Mouse (Mus musculus) forebrain, embryonic 14.5 days (tissue): Measurements from ENCODE around the gene Gm8994. TPM values are rescaled to one million over a fixed set of nuclear protein-coding genes. Genes with fewer than 3 reads are reported as not detected.

Experiments used
- ATAC-seq: fragments of 200-750 bp; cut with Nextera tagmentation; 2 replicates; pipeline ENCODE4 v1.8.0; 2017; ENCODE audit warnings: mild to moderate bottlenecking, moderate library complexity
- DNase-seq: peaks from one replicate; pipeline ENCODE4 v3.0.0-alpha.2; 2015; ENCODE audit warnings: low spot score
- H3K27ac ChIP-seq: fragments of 300-500 bp; sonication (generic); 2 replicates; pipeline ENCODE4 v1.5.1; 2014; ENCODE audit warnings: low read depth, mild to moderate bottlenecking, control low read depth, low read length, moderate library complexity
- H3K27me3 ChIP-seq: fragments of 300-500 bp; sonication (generic); replicated peaks from 2 replicates; pipeline ENCODE4 v1.6.1; 2014; ENCODE audit warnings: low read length, control low read depth, mixed read lengths; ENCODE audit not compliant: control insufficient read depth, insufficient read depth
- H3K36me3 ChIP-seq: fragments of 300-500 bp; sonication (generic); 2 replicates; pipeline ENCODE4 v1.6.1; 2014; ENCODE audit warnings: low read length, control low read depth; ENCODE audit not compliant: control insufficient read depth, insufficient read depth
- H3K4me1 ChIP-seq: fragments of 300-500 bp; sonication (generic); 2 replicates; pipeline ENCODE4 v1.6.1; 2014; ENCODE audit warnings: antibody characterized with exemption, low read length, control low read depth; ENCODE audit not compliant: control insufficient read depth, insufficient read depth
- H3K4me2 ChIP-seq: fragments of 300-500 bp; sonication (generic); 2 replicates; pipeline ENCODE4 v1.6.1; 2014; ENCODE audit warnings: mild to moderate bottlenecking, control low read depth, low read length
- H3K4me3 ChIP-seq: fragments of 300-500 bp; sonication (generic); 2 replicates; pipeline ENCODE4 v1.5.1; 2014; ENCODE audit warnings: low read depth, low read length, control low read depth
- H3K9ac ChIP-seq: fragments of 300-500 bp; sonication (generic); 2 replicates; pipeline ENCODE4 v1.6.1; 2014; ENCODE audit warnings: mild to moderate bottlenecking, low read length, control low read depth, moderate library complexity
- H3K9me3 ChIP-seq: fragments of 300-500 bp; sonication (generic); replicated peaks from 2 replicates; pipeline ENCODE4 v1.6.1; 2016; ENCODE audit warnings: low read length, control low read depth, mixed read lengths; ENCODE audit not compliant: control insufficient read depth
- WGBS: fragments of 180-500 bp; shearing (Covaris S2); extraction: QIAGEN DNeasy Blood & Tissue Kit; methylation state at CpG from one replicate; pipeline ENCODE4 v1.1.7; 2014; 5-methylcytosine and 5-hydroxymethylcytosine counted together
- polyA plus RNA-seq: library from polyadenylated mRNA; unstranded; fragments of >200 nt; fragmentation: Nextera tagmentation; extraction: Ambion mirVana; gene quantifications from 2 replicates; pipeline ENCODE4 v1.2.1, GENCODE M21; 2014

Gm8994 gene
- polyA plus RNA-seq, 1 experiment from 2014 or later = not detected

- H3K4me2 ChIP-seq = no peak overlapping the region
- no peak overlapping the region for H3K27ac ChIP-seq
- WGBS = 88% methylated on average over 7 of the region's 7 CpGs
- ATAC-seq = no peak
- H3K36me3 ChIP-seq = no peaks in the 10 kb centered on the region
- H3K9me3 ChIP-seq = no peaks in the 10 kb centered on the region
- H3K9ac ChIP-seq = no peak overlapping the region
- H3K4me1 ChIP-seq = no peaks in the 10 kb centered on the region
- no peaks in the 10 kb centered on the region for H3K27me3 ChIP-seq
- H3K4me3 ChIP-seq = no peak overlapping the region
- no peak for DNase-seq
Observed at GRCm38 (mm10) chr6:136345641-136346040, 18.3 kb downstream of the Gm8994 start.

- Histone ChIP-seq H3K9ac (no peak overlapping the region), H3K9me3 (no peaks in the 10 kb centered on the region), H3K27ac (no peak overlapping the region), H3K4me2 (no peak overlapping the region), H3K4me1 (no peaks in the 10 kb centered on the region), H3K27me3 (no peaks in the 10 kb centered on the region), H3K36me3 (no peaks in the 10 kb centered on the region), H3K4me3 (no peak overlapping the region)
- ATAC-seq = no peak
- no peak for DNase-seq
- WGBS = 56% methylated on average over 5 of the region's 5 CpGs
Observed at GRCm38 (mm10) chr6:136347053-136347452, 19.7 kb downstream of the Gm8994 start.

- no peaks in the 10 kb centered on the region for H3K9me3 ChIP-seq
- H3K27ac ChIP-seq = no peak overlapping the region
- no peaks in the 10 kb centered on the region for H3K27me3 ChIP-seq
- H3K36me3 ChIP-seq = no peaks in the 10 kb centered on the region
- no peak overlapping the region for H3K4me3 ChIP-seq
- H3K9ac ChIP-seq = no peak overlapping the region
- WGBS = 59% methylated on average over 9 of the region's 9 CpGs
- no peak overlapping the region for H3K4me2 ChIP-seq
- H3K4me1 ChIP-seq = no peaks in the 10 kb centered on the region
- DNase-seq (no peak), ATAC-seq (no peak)
Observed at GRCm38 (mm10) chr6:136347631-136348030, 20.3 kb downstream of the Gm8994 start.

GRCm38 (mm10) chr6:136353399-136354184 lies 26.3 kb downstream of the Gm8994 start:
- no peak overlapping the region for H3K4me2 ChIP-seq
- H3K4me1 ChIP-seq = no peaks in the 10 kb centered on the region
- H3K36me3 ChIP-seq = no peaks in the 10 kb centered on the region
- no peak overlapping the region for H3K9ac ChIP-seq
- peak; percentile 89 for DNase-seq
- 41% methylated on average over 11 of the region's 11 CpGs for WGBS
- no peaks in the 10 kb centered on the region for H3K27me3 ChIP-seq
- peak; percentile 72 for ATAC-seq
- no peak overlapping the region for H3K4me3 ChIP-seq
- no peaks in the 10 kb centered on the region for H3K9me3 ChIP-seq
- no peak overlapping the region for H3K27ac ChIP-seq

- no peaks in the 10 kb centered on the region for H3K9me3 ChIP-seq
- H3K27me3 ChIP-seq = no peaks in the 10 kb centered on the region
- H3K4me2 ChIP-seq = no peak overlapping the region
- no peak overlapping the region for H3K27ac ChIP-seq
- H3K4me3 ChIP-seq = no peak overlapping the region
- H3K36me3 ChIP-seq = no peaks in the 10 kb centered on the region
- WGBS = 71% methylated on average over 5 of the region's 5 CpGs
- no peak overlapping the region for H3K9ac ChIP-seq
- ATAC-seq (no peak), DNase-seq (peak; percentile 33)
- H3K4me1 ChIP-seq = no peaks in the 10 kb centered on the region
Observed at GRCm38 (mm10) chr6:136358471-136358870, 31.1 kb downstream of the Gm8994 start.

GRCm38 (mm10) chr6:136363313-136363712 lies 36.0 kb downstream of the Gm8994 start:
- Histone ChIP-seq H3K36me3 (no peaks in the 10 kb centered on the region), H3K27ac (no peak overlapping the region), H3K4me3 (no peak overlapping the region), H3K4me1 (no peaks in the 10 kb centered on the region), H3K9me3 (no peaks in the 10 kb centered on the region), H3K9ac (no peak overlapping the region), H3K27me3 (no peaks in the 10 kb centered on the region), H3K4me2 (no peak overlapping the region)
- ATAC-seq (no peak), DNase-seq (no peak)
- 89% methylated on average over 8 of the region's 8 CpGs for WGBS

GRCm38 (mm10) chr6:136364008-136364407 lies 36.7 kb downstream of the Gm8994 start:
- no peak overlapping the region for H3K4me3 ChIP-seq
- H3K27me3 ChIP-seq = no peaks in the 10 kb centered on the region
- H3K4me2 ChIP-seq = no peak overlapping the region
- no peaks in the 10 kb centered on the region for H3K4me1 ChIP-seq
- H3K9ac ChIP-seq = no peak overlapping the region
- ATAC-seq (no peak), DNase-seq (no peak)
- WGBS = 76% methylated on average over 4 of the region's 4 CpGs
- H3K36me3 ChIP-seq = no peaks in the 10 kb centered on the region
- no peaks in the 10 kb centered on the region for H3K9me3 ChIP-seq
- H3K27ac ChIP-seq = no peak overlapping the region

- Histone ChIP-seq H3K36me3 (no peaks in the 10 kb centered on the region), H3K4me1 (no peaks in the 10 kb centered on the region), H3K27me3 (no peaks in the 10 kb centered on the region), H3K27ac (no peak overlapping the region), H3K4me2 (no peak overlapping the region), H3K9ac (no peak overlapping the region), H3K9me3 (no peaks in the 10 kb centered on the region), H3K4me3 (no peak overlapping the region)
- no peak for ATAC-seq
- WGBS = 73% methylated on average over 12 of the region's 12 CpGs
- no peak for DNase-seq
Observed at GRCm38 (mm10) chr6:136364430-136365098, 37.2 kb downstream of the Gm8994 start.

GRCm38 (mm10) chr6:136376097-136376496 lies 48.8 kb downstream of the Gm8994 start:
- Histone ChIP-seq H3K4me3 (no peak overlapping the region), H3K36me3 (no peaks in the 10 kb centered on the region), H3K4me2 (no peak overlapping the region), H3K9ac (no peak overlapping the region), H3K9me3 (no peaks in the 10 kb centered on the region), H3K4me1 (no peaks in the 10 kb centered on the region), H3K27me3 (no peaks in the 10 kb centered on the region), H3K27ac (no peak overlapping the region)
- ATAC-seq = no peak
- DNase-seq = no peak
